ENCODE assay signal across 14 mouse cellular contexts in genomic region chr12:111009615-111010257, GRCm38 (mm10). TPM values are rescaled to one million over a fixed set of nuclear protein-coding genes. Genes with fewer than 3 reads are reported as not detected.
DNase-seq lines count a peak whose midpoint lies in the region; ATAC-seq and TF ChIP-seq lines count a peak whose summit lies in the region.
"Had no signal": no experiment of that assay in that cellular context is flagged by ENCODE, and none has a peak within 500 bp of the region (broad histone marks: within the 10 kb centered on the region; RNA-seq: fewer than 3 reads in every experiment).

No protein-coding gene starts in this region.

- 0 out of 2 replicates have a peak overlapping the region, but pooled peaks have one; percentile 17 for H3K27ac ChIP-seq in embryonic facial prominence, embryonic 12.5 days
- no peak overlapping the region for H3K27ac ChIP-seq in embryonic facial prominence, embryonic 10.5 days (replicated peaks)
- H3K27ac ChIP-seq in lung, embryonic 14.5 days (ENCODE audit: low read depth) = peak overlapping the region; percentile 63; the same call in 1 of the 2 replicates
- peak overlapping the region; percentile 97 for H3K27ac ChIP-seq in small intestine, adult 2 months (ENCODE audit: insufficient read depth, low read depth, low read length)
- H3K27ac ChIP-seq in hindbrain, embryonic 11.5 days (ENCODE audit: low read depth, low read length) = no peak overlapping the region
- H3K27ac ChIP-seq: hindbrain, postnatal 0 days had no signal

- ATAC-seq in embryonic facial prominence, embryonic 12.5 days (ENCODE audit: insufficient number of reproducible peaks, insufficient read depth, low FRiP score, low TSS enrichment) = no peak
- ATAC-seq in lung, embryonic 14.5 days (ENCODE audit: insufficient read depth) = peak; percentile 28; the same call in 1 of the 2 replicates
- ATAC-seq in hindbrain, embryonic 11.5 days (ENCODE audit: low FRiP score) = no peak
- ATAC-seq: forebrain, embryonic 14.5 days; hindbrain, postnatal 0 days had no signal

- TF ChIP-seq CTCF in lung, embryonic 14.5 days (IDR thresholded peaks at IDR 0.05; ENCODE audit: low read depth) = no peak
- TF ChIP-seq CTCF in small intestine, adult 2 months (IDR thresholded peaks at IDR 0.05; ENCODE audit: extremely low read depth, insufficient read length, insufficient replicate concordance, low read depth, low read length) = no peak

- H3K4me1 ChIP-seq in embryonic facial prominence, embryonic 12.5 days = peaks cover 27% of the 10 kb centered on the region
- H3K4me1 ChIP-seq in embryonic facial prominence, embryonic 10.5 days = peaks cover 41% of the 10 kb centered on the region
- peaks cover 15% of the 10 kb centered on the region for H3K4me1 ChIP-seq in lung, embryonic 14.5 days (ENCODE audit: insufficient read depth)
- peaks cover 37% of the 10 kb centered on the region for H3K4me1 ChIP-seq in small intestine, adult 2 months (ENCODE audit: control insufficient read depth, insufficient read depth, insufficient read length, low read length)
- H3K4me1 ChIP-seq in hindbrain, embryonic 11.5 days (replicated peaks; ENCODE audit: control insufficient read depth, insufficient read depth, low read length) = no peaks in the 10 kb centered on the region

- no peaks in the 10 kb centered on the region for H3K36me3 ChIP-seq in embryonic facial prominence, embryonic 12.5 days
- H3K36me3 ChIP-seq in embryonic facial prominence, embryonic 10.5 days (replicated peaks) = no peaks in the 10 kb centered on the region
- H3K36me3 ChIP-seq in lung, embryonic 14.5 days (ENCODE audit: insufficient read depth) = no peaks in the 10 kb centered on the region
- no peaks in the 10 kb centered on the region for H3K36me3 ChIP-seq in small intestine, adult 2 months (ENCODE audit: control insufficient read depth, insufficient read depth, low read length)
- no peaks in the 10 kb centered on the region for H3K36me3 ChIP-seq in hindbrain, embryonic 11.5 days (ENCODE audit: control insufficient read depth, insufficient read depth, low read length)

- no peak for DNase-seq in embryonic facial prominence, embryonic 10.5 days (ENCODE audit: low spot score)
- peak; percentile 33 for DNase-seq in lung, embryonic 14.5 days
- no peak for DNase-seq in lung, postnatal 36 days
- DNase-seq in liver = peak; percentile 65
- DNase-seq in urinary bladder, postnatal 25 days (ENCODE audit: low spot score) = no peak
- DNase-seq in hindbrain, embryonic 11.5 days (ENCODE audit: low spot score) = no peak
- DNase-seq: cerebellum, adult 9-10 months; gastrocnemius, postnatal 14 days; kidney, postnatal 14 days; layer of hippocampus, postnatal 36 days had no signal

- no peak overlapping the region for H3K4me2 ChIP-seq in embryonic facial prominence, embryonic 12.5 days (replicated peaks)
- H3K4me2 ChIP-seq in lung, embryonic 14.5 days = no peak overlapping the region
- no peak overlapping the region for H3K4me2 ChIP-seq in hindbrain, embryonic 11.5 days (replicated peaks; ENCODE audit: low read depth, low read length)

- H3K4me3 ChIP-seq in embryonic facial prominence, embryonic 12.5 days = no peak overlapping the region
- H3K4me3 ChIP-seq in embryonic facial prominence, embryonic 10.5 days = no peak overlapping the region
- H3K4me3 ChIP-seq in lung, embryonic 14.5 days (ENCODE audit: low read depth, low read length) = no peak overlapping the region
- no peak overlapping the region for H3K4me3 ChIP-seq in small intestine, adult 2 months (ENCODE audit: low read depth, low read length)
- no peak overlapping the region for H3K4me3 ChIP-seq in hindbrain, embryonic 11.5 days (ENCODE audit: low read depth, low read length)

- H3K27me3 ChIP-seq in embryonic facial prominence, embryonic 12.5 days = no peaks in the 10 kb centered on the region
- no peaks in the 10 kb centered on the region for H3K27me3 ChIP-seq in embryonic facial prominence, embryonic 10.5 days (replicated peaks; ENCODE audit: low read depth, poor library complexity, severe bottlenecking)
- no peaks in the 10 kb centered on the region for H3K27me3 ChIP-seq in lung, embryonic 14.5 days (ENCODE audit: insufficient read depth, low read length)
- no peaks in the 10 kb centered on the region for H3K27me3 ChIP-seq in small intestine, adult 2 months (ENCODE audit: control insufficient read depth, insufficient read depth, low read length)
- H3K27me3 ChIP-seq in hindbrain, embryonic 11.5 days (ENCODE audit: control insufficient read depth, insufficient read depth, low read length) = no peaks in the 10 kb centered on the region

- H3K9me3 ChIP-seq in embryonic facial prominence, embryonic 12.5 days = no peaks in the 10 kb centered on the region
- no peaks in the 10 kb centered on the region for H3K9me3 ChIP-seq in embryonic facial prominence, embryonic 10.5 days
- no peaks in the 10 kb centered on the region for H3K9me3 ChIP-seq in lung, embryonic 14.5 days (ENCODE audit: low read depth, low read length)
- no peaks in the 10 kb centered on the region for H3K9me3 ChIP-seq in hindbrain, embryonic 11.5 days (ENCODE audit: control insufficient read depth, low read length)

- no peak overlapping the region for H3K9ac ChIP-seq in embryonic facial prominence, embryonic 12.5 days
- H3K9ac ChIP-seq in lung, embryonic 14.5 days = no peak overlapping the region
- no peak overlapping the region for H3K9ac ChIP-seq in hindbrain, embryonic 11.5 days (ENCODE audit: low read depth, low read length)

- no peak for TF ChIP-seq POLR2A in small intestine, adult 2 months (IDR thresholded peaks at IDR 0.05; ENCODE audit: low read depth, low read length)

- WGBS in embryonic facial prominence, embryonic 12.5 days = 74% methylated on average over 6 of the region's 6 CpGs
- WGBS in embryonic facial prominence, embryonic 10.5 days = 78% methylated on average over 6 of the region's 6 CpGs
- 42% methylated on average over 6 of the region's 6 CpGs for WGBS in lung, embryonic 14.5 days
- 70% methylated on average over 6 of the region's 6 CpGs for WGBS in small intestine, adult 2 months
- 75% methylated on average over 6 of the region's 6 CpGs for WGBS in hindbrain, embryonic 11.5 days

RNA-seq across cellular contexts. Expression of gene Rcor1, which starts 29.4 kb away (rescaled TPM):
- 13.0 TPM in 2 replicates for polyA plus RNA-seq in embryonic facial prominence, embryonic 12.5 days (2016; fragmentation: Nextera tagmentation; extraction: Ambion mirVana)
- polyA plus RNA-seq in embryonic facial prominence, embryonic 10.5 days (2016; fragmentation: Nextera tagmentation; extraction: Ambion mirVana) = 7.4 and 8.0 TPM in 2 replicates
- polyA plus RNA-seq in lung, embryonic 14.5 days (2014; fragmentation: Nextera tagmentation; extraction: Ambion mirVana) = 14.4 and 17.0 TPM in 2 replicates
- polyA plus RNA-seq in small intestine, adult 2 months (2012; rRNA removed) = 4.6 and 6.5 TPM in 2 replicates
- polyA plus RNA-seq in hindbrain, embryonic 11.5 days (2014; fragmentation: Nextera tagmentation; extraction: Ambion mirVana) = 11.5 and 13.2 TPM in 2 replicates

RNA-seq across cellular contexts. Expression of gene Ankrd9, which starts 30.9 kb away (rescaled TPM):
- polyA plus RNA-seq in embryonic facial prominence, embryonic 12.5 days (2016; fragmentation: Nextera tagmentation; extraction: Ambion mirVana) = 16.0 and 17.5 TPM in 2 replicates
- 14.2 and 14.6 TPM in 2 replicates for polyA plus RNA-seq in embryonic facial prominence, embryonic 10.5 days (2016; fragmentation: Nextera tagmentation; extraction: Ambion mirVana)
- 11.2 and 14.2 TPM in 2 replicates for polyA plus RNA-seq in lung, embryonic 14.5 days (2014; fragmentation: Nextera tagmentation; extraction: Ambion mirVana)
- 174 and 206 TPM in 2 replicates for polyA plus RNA-seq in small intestine, adult 2 months (2012; rRNA removed)
- 9.6 and 12.1 TPM in 2 replicates for polyA plus RNA-seq in hindbrain, embryonic 11.5 days (2014; fragmentation: Nextera tagmentation; extraction: Ambion mirVana)

Comparison
In these comparisons a context has a peak if more than half of its experiments do, and no peak if none do; other contexts are left out.
1. H3K27ac ChIP-seq: peak in embryonic facial prominence, embryonic 12.5 days (single experiment), lung, embryonic 14.5 days (single experiment) and small intestine, adult 2 months (single experiment); none in embryonic facial prominence, embryonic 10.5 days (single experiment) and hindbrain, embryonic 11.5 days (single experiment).
2. DNase-seq: peak in lung, embryonic 14.5 days (single experiment) and liver (single experiment); none in embryonic facial prominence, embryonic 10.5 days (single experiment), lung, postnatal 36 days (single experiment), urinary bladder, postnatal 25 days (single experiment) and hindbrain, embryonic 11.5 days (single experiment).